Mouse (Mus musculus) midbrain, embryonic 16.5 days (tissue): ENCODE data around the gene Sema4b. TPM values are rescaled to one million over a fixed set of nuclear protein-coding genes. Genes with fewer than 3 reads are reported as not detected.

Experiments used
- ATAC-seq: fragments of 200-750 bp; cut with Nextera tagmentation; 2 replicates; pipeline ENCODE4 v1.8.0; 2017; ENCODE audit warnings: moderate TSS enrichment
- H3K27ac ChIP-seq: fragments of 300-500 bp; sonication (generic); 2 replicates; pipeline ENCODE4 v1.5.1; 2014; ENCODE audit warnings: mild to moderate bottlenecking, low read length, mixed read lengths
- H3K27me3 ChIP-seq: fragments of 300-500 bp; sonication (generic); 2 replicates; pipeline ENCODE4 v1.6.1; 2014; ENCODE audit warnings: low read depth, low read length, mixed read lengths; ENCODE audit not compliant: control insufficient read depth, insufficient read depth
- H3K36me3 ChIP-seq: fragments of 300-500 bp; sonication (generic); 2 replicates; pipeline ENCODE4 v1.6.1; 2014; ENCODE audit warnings: mild to moderate bottlenecking, low read length, moderate library complexity, mixed read lengths; ENCODE audit not compliant: control insufficient read depth, insufficient read depth
- H3K4me1 ChIP-seq: fragments of 300-500 bp; sonication (generic); 2 replicates; pipeline ENCODE4 v1.6.1; 2014; ENCODE audit warnings: mild to moderate bottlenecking, low read length, mixed read lengths; ENCODE audit not compliant: control insufficient read depth, insufficient read depth
- H3K4me2 ChIP-seq: fragments of 300-500 bp; sonication (generic); 2 replicates; pipeline ENCODE4 v1.6.1; 2014; ENCODE audit warnings: mild to moderate bottlenecking, low read length, mixed read lengths
- H3K4me3 ChIP-seq: fragments of 300-500 bp; sonication (generic); 2 replicates; pipeline ENCODE4 v1.5.1; 2014; ENCODE audit warnings: low read depth, mild to moderate bottlenecking, low read length, moderate library complexity, mixed read lengths
- H3K9ac ChIP-seq: fragments of 300-500 bp; sonication (generic); 2 replicates; pipeline ENCODE4 v1.6.1; 2014; ENCODE audit warnings: low read depth, low read length, mixed read lengths
- H3K9me3 ChIP-seq: fragments of 300-500 bp; sonication (generic); replicated peaks from 2 replicates; pipeline ENCODE4 v1.6.1; 2014; ENCODE audit warnings: mild to moderate bottlenecking, low read length, mixed read lengths; ENCODE audit not compliant: control insufficient read depth, poor library complexity, severe bottlenecking
- WGBS: fragments of 180-500 bp; shearing (Covaris S2); extraction: QIAGEN DNeasy Blood & Tissue Kit; methylation state at CpG from one replicate; pipeline ENCODE4 v1.1.7; 2014; 5-methylcytosine and 5-hydroxymethylcytosine counted together
- polyA plus RNA-seq: library from polyadenylated mRNA; unstranded; fragments of >200 nt; fragmentation: Nextera tagmentation; extraction: Ambion mirVana; gene quantifications from 2 replicates; pipeline ENCODE4 v1.2.1, GENCODE M21; 2015

Gene Sema4b
- polyA plus RNA-seq, 1 experiment from 2014 or later, result 25.3 TPM

GRCm38 (mm10) chr7:80205705-80206589 lies 19.3 kb downstream of the Sema4b start:
- Histone ChIP-seq H3K36me3 (no peaks in the 10 kb centered on the region), H3K9me3 (no peaks in the 10 kb centered on the region), H3K9ac (no peak overlapping the region), H3K4me2 (no peak overlapping the region), H3K27ac (no peak overlapping the region), H3K4me3 (no peak overlapping the region), H3K4me1 (peaks cover 33% of the 10 kb centered on the region), H3K27me3 (no peaks in the 10 kb centered on the region)
- 90% methylated on average over 12 of the region's 12 CpGs for WGBS
- ATAC-seq, result no peak

DNA sequence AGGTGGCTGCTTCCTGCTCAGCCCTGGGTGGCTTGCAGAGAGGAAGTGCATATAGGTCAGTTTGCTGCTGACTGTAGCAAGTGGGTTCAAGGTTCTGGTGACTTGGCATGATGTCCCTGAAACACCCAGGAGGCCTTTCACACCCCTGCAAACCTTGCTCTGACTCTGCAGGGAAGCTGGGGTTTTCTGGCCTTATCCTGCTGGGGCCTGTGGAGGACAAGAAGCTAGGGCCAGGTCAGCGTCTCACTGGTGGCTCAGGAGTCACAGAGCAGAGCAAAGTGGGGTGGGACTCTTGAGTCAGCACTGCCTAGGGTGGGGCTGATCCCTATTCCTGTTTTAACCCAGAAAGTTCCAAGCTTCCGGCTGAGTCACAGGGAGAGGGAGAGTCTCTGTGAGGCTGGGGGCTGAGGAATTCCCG lies 20.7 kb downstream of the Sema4b start:
- Histone ChIP-seq H3K9me3 (no peaks in the 10 kb centered on the region), H3K27me3 (no peaks in the 10 kb centered on the region), H3K4me1 (peaks cover 22% of the 10 kb centered on the region), H3K9ac (no peak overlapping the region), H3K4me2 (no peak overlapping the region), H3K27ac (no peak overlapping the region), H3K4me3 (no peak overlapping the region), H3K36me3 (no peaks in the 10 kb centered on the region)
- WGBS, result 74% methylated on average over 3 of the region's 3 CpGs
- ATAC-seq, result no peak

GRCm38 (mm10) chr7:80208026-80208642 lies 21.5 kb downstream of the Sema4b start:
- no peak overlapping the region for H3K4me3 ChIP-seq
- 74% methylated on average over 18 of the region's 18 CpGs for WGBS
- no peaks in the 10 kb centered on the region for H3K36me3 ChIP-seq
- peaks cover 15% of the 10 kb centered on the region for H3K4me1 ChIP-seq
- no peak overlapping the region for H3K27ac ChIP-seq
- no peak for ATAC-seq
- H3K9me3 ChIP-seq, result no peaks in the 10 kb centered on the region
- H3K27me3 ChIP-seq, result no peaks in the 10 kb centered on the region
- no peak overlapping the region for H3K4me2 ChIP-seq
- no peak overlapping the region for H3K9ac ChIP-seq

- no peak for ATAC-seq
- Histone ChIP-seq H3K36me3 (no peaks in the 10 kb centered on the region), H3K4me2 (no peak overlapping the region), H3K4me3 (no peak overlapping the region), H3K9ac (no peak overlapping the region), H3K27ac (no peak overlapping the region), H3K9me3 (no peaks in the 10 kb centered on the region), H3K27me3 (no peaks in the 10 kb centered on the region), H3K4me1 (peaks cover 8% of the 10 kb centered on the region)
- 75% methylated on average over 10 of the region's 10 CpGs for WGBS
Observed at GRCm38 (mm10) chr7:80208738-80209430, 22.2 kb downstream of the Sema4b start.

- Histone ChIP-seq H3K36me3 (no peaks in the 10 kb centered on the region), H3K4me3 (no peak overlapping the region), H3K27ac (no peak overlapping the region), H3K9me3 (no peaks in the 10 kb centered on the region), H3K9ac (no peak overlapping the region), H3K27me3 (no peaks in the 10 kb centered on the region), H3K4me2 (no peak overlapping the region), H3K4me1 (0 out of 2 replicates have a peak, but pooled peaks cover 7% of the 10 kb centered on the region)
- WGBS, result 79% methylated on average over 6 of the region's 6 CpGs
- ATAC-seq, result no peak
Observed at GRCm38 (mm10) chr7:80209669-80210068, 23.0 kb downstream of the Sema4b start.

DNA sequence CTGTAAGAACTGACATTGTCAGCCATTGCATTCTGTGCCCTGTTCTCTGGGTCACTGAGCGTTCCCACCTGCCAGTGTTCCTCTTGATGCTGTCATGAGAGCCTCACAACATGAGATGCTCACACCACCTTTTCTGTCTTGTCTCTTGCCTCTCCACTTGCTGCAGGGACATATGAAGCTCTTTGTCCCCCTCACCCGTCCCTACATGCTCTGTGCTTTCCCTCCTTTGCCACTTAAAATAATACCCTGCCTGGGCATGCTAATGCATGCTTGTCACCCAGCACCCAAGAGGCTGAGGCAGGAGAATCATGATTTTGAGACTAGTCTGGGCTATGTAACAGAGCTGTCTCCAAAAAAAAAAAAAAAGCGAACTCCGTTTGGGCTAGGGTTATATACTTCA lies 24.3 kb downstream of the Sema4b start:
- Histone ChIP-seq H3K4me2 (no peak overlapping the region), H3K9me3 (no peaks in the 10 kb centered on the region), H3K4me1 (peaks cover 12% of the 10 kb centered on the region; the same call in 1 of the 2 replicates), H3K9ac (no peak overlapping the region), H3K36me3 (no peaks in the 10 kb centered on the region; the same call in 1 of the 2 replicates), H3K4me3 (no peak overlapping the region), H3K27ac (no peak overlapping the region), H3K27me3 (no peaks in the 10 kb centered on the region)
- 76% methylated on average over 4 of the region's 4 CpGs for WGBS
- ATAC-seq, result no peak

DNA sequence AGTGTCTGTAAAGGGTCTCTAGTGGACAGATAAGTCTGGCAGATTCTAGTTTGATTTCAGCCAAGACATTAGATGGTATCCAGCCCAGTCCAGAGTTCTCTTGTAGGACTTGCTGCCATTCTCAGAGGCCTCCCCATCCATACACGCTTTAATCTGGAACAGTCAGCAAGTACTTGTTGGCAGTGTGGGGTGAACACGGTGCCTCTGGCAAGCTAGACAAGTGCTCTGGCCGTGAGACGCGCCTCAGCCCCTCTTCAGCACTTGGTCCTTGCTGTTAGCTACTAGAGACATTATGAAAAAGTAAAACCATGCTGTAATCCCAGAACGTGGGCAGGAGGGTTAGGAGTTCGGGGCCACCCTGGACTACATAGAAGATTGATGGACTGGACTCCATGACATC lies 27.0 kb downstream of the Sema4b start:
- H3K9ac ChIP-seq, result no peak overlapping the region
- no peak for ATAC-seq
- no peak overlapping the region for H3K4me2 ChIP-seq
- H3K4me3 ChIP-seq, result no peak overlapping the region
- H3K4me1 ChIP-seq, result peaks cover 5% of the 10 kb centered on the region; the same call in 1 of the 2 replicates
- WGBS, result 92% methylated on average over 7 of the region's 7 CpGs
- no peak overlapping the region for H3K27ac ChIP-seq
- H3K27me3 ChIP-seq, result no peaks in the 10 kb centered on the region
- H3K36me3 ChIP-seq, result peaks cover 16% of the 10 kb centered on the region
- no peaks in the 10 kb centered on the region for H3K9me3 ChIP-seq

DNA sequence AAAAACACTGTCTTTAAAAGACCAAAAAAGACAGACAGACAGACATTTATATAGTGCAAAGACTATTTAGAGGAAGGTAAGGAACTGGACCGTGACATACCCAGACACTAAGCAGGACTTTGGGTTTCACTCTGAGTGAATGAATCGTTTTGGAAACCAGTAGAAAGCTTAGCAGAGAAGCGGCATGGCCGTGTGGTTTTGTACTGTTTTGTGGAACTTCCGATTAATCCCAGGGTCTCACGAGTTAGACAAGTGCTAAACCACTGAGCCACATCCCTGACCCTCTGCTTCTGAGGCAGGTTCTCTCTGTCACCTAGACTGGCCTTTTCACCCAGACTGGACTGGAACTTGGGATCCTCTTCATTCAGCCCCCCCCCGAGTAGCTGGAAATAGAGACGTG lies 27.8 kb downstream of the Sema4b start:
- no peaks in the 10 kb centered on the region for H3K9me3 ChIP-seq
- H3K4me1 ChIP-seq, result peaks cover 5% of the 10 kb centered on the region; the same call in 1 of the 2 replicates
- H3K27ac ChIP-seq, result no peak overlapping the region; the same call in 1 of the 2 replicates
- H3K4me2 ChIP-seq, result no peak overlapping the region
- no peaks in the 10 kb centered on the region for H3K27me3 ChIP-seq
- no peak overlapping the region for H3K4me3 ChIP-seq
- peaks cover 24% of the 10 kb centered on the region for H3K36me3 ChIP-seq
- H3K9ac ChIP-seq, result no peak overlapping the region
- WGBS, result 64% methylated on average over 8 of the region's 8 CpGs
- no peak for ATAC-seq
